Mouse (Mus musculus) forebrain, embryonic 15.5 days (tissue): ENCODE measurements at regions not wholly inside any gene's neighbourhood (a gene's known extent, or its start where the extent isn't known, plus 50 kb on each side); places are given as distances from the start of the nearest gene placed in this dataset.
A peak's percentile ranks its signal among the peaks of the same experiment; 100 is the strongest.

ENCODE experiments used
- ATAC-seq: fragments of 200-750 bp; cut with Nextera tagmentation; replicated peaks from 2 replicates; pipeline ENCODE4 v1.8.0; 2017; ENCODE audit warnings: mild to moderate bottlenecking, moderate TSS enrichment, moderate library complexity
- H3K27ac ChIP-seq: fragments of 300-500 bp; sonication (generic); replicated peaks from 2 replicates; pipeline ENCODE4 v1.5.1; 2015; ENCODE audit warnings: mild to moderate bottlenecking, inconsistent platforms
- H3K27me3 ChIP-seq: fragments of 300-500 bp; sonication (generic); 2 replicates; pipeline ENCODE4 v1.6.1; 2015; ENCODE audit warnings: inconsistent platforms
- H3K36me3 ChIP-seq: fragments of 300-500 bp; sonication (generic); 2 replicates; pipeline ENCODE4 v1.6.1; 2015; ENCODE audit warnings: mild to moderate bottlenecking, inconsistent platforms
- H3K4me1 ChIP-seq: fragments of 300-500 bp; sonication (generic); 2 replicates; pipeline ENCODE4 v1.6.1; 2015; ENCODE audit warnings: inconsistent platforms
- H3K4me2 ChIP-seq: fragments of 300-500 bp; sonication (generic); replicated peaks from 2 replicates; pipeline ENCODE4 v1.6.1; 2015; ENCODE audit warnings: mild to moderate bottlenecking, inconsistent platforms
- H3K4me3 ChIP-seq: fragments of 300-500 bp; sonication (generic); 2 replicates; pipeline ENCODE4 v1.5.1; 2015; ENCODE audit warnings: mild to moderate bottlenecking, inconsistent platforms
- H3K9ac ChIP-seq: fragments of 300-500 bp; sonication (generic); replicated peaks from 2 replicates; pipeline ENCODE4 v1.6.1; 2015; ENCODE audit warnings: mild to moderate bottlenecking, inconsistent platforms
- H3K9me3 ChIP-seq: fragments of 300-500 bp; sonication (generic); 2 replicates; pipeline ENCODE4 v1.6.1; 2016; ENCODE audit warnings: inconsistent platforms
- WGBS: fragments of 180-500 bp; shearing (Covaris S2); methylation state at CpG from one replicate; pipeline ENCODE4 v1.1.7; 2015; ENCODE audit warnings: mixed read lengths; 5-methylcytosine and 5-hydroxymethylcytosine counted together

DNA sequence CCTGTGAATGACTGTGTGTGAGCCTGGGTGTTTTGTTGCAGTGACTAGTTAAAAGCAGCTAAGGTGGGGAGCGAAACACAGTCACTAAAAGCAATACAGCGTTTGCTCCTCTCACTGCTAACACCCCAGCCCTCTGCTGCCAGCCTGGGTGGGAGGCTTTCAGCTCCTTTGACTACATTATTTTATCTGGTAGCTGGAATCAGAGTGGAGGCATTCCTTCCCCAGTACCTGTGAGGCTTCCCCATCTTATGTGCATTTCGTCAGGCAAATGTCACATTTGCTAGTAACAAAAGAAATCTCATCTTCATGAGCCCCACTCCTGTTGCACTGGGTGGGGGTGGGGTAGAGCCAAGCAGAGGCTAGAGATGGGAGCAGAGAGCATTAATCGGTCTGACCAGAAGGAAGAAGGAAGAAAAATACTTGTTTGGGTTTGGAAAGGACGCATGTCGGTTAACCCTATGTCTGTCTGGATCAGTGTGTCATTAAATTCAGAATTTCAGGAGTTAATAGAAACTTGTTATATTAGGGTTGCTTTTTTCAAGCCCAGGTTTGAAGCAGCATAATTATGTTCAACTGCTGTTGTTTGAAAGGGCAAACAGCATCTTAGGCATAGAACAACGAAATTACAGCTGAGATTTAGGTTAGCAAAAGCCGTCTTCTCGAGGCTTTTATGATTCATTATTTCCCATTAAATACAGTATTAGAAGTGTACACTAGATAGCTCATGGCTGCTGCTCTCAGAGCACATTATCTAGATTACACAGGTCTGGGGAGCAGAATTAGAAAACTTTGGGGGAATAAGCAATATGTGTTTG lies 269.3 kb downstream of the Meis1 start:
- Histone ChIP-seq H3K27ac (no peak overlapping the region), H3K4me1 (peaks cover 57% of the 10 kb centered on the region)
- 35% methylated on average over 9 of the region's 9 CpGs for WGBS

DNA sequence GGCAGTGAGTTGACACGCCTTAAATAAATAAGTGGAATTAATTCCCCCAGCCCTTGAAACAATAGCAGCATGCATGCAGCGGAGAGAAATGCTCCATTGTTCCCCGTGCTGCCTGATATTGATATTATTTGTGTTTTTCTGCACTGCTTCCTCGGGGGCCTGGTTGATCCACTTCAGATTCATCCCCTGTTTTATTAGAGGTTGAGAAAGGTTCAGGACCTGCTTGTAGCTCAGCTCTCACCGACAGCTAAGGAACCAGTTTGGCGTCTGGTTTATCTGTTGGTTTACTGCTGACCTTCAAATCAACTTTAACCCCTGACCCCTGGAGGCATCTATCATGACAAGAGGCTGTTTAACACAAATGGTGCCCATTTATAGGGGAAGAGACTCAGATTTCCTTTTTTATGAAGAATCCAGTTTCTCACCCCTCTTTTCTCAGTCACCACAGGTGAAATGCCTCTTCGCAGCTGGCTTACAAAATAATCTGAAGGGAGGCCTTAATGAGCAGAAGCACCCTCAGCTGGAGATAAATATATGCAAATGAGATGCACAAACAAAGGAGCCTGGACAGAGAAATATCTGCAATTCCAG lies 270.8 kb downstream of the Meis1 start:
- H3K27ac ChIP-seq: peak overlapping the region; percentile 23; the same call in 1 of the 2 replicates
- H3K9ac ChIP-seq: no peak overlapping the region
- peaks cover 48% of the 10 kb centered on the region for H3K4me1 ChIP-seq
- no peak overlapping the region for H3K4me3 ChIP-seq
- WGBS: 16% methylated on average over 7 of the region's 7 CpGs
- H3K4me2 ChIP-seq: no peak overlapping the region
- H3K36me3 ChIP-seq: no peaks in the 10 kb centered on the region
- ATAC-seq: no peak
- H3K27me3 ChIP-seq: 0 out of 2 replicates have a peak, but pooled peaks cover 2% of the 10 kb centered on the region
- H3K9me3 ChIP-seq: no peaks in the 10 kb centered on the region

More for the DNA sequence above, 269.3 kb downstream of the Meis1 start:
- H3K9ac ChIP-seq: no peak overlapping the region
- peaks cover 9% of the 10 kb centered on the region; the same call in 1 of the 2 replicates for H3K27me3 ChIP-seq
- no peak for ATAC-seq
- no peaks in the 10 kb centered on the region for H3K9me3 ChIP-seq
- no peak overlapping the region for H3K4me2 ChIP-seq
- no peak overlapping the region for H3K4me3 ChIP-seq
- no peaks in the 10 kb centered on the region for H3K36me3 ChIP-seq

DNA sequence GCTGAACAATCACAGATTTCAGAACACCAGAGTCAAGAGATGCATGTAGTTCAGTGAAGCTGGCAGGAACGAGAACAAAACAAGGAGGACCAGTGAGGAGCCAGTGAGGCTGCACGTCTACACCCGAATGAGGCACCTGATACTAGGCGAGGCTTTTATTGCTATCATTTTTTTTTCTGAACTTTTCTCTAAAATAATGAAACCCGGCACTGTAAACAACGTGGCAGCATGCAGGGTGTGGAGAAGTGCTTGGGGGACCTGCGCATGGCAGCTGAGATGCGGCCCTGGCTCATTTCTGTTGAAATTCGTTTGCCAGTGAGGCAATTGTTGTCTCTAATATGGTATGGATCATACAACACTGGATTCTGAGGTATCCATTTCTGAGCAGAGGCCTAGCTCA lies 271.4 kb downstream of the Meis1 start:
- H3K4me1 ChIP-seq: peaks cover 44% of the 10 kb centered on the region
- no peaks in the 10 kb centered on the region for H3K36me3 ChIP-seq
- no peak for ATAC-seq
- H3K4me2 ChIP-seq: no peak overlapping the region
- H3K27me3 ChIP-seq: no peaks in the 10 kb centered on the region
- H3K4me3 ChIP-seq: no peak overlapping the region
- no peaks in the 10 kb centered on the region for H3K9me3 ChIP-seq
- no peak overlapping the region for H3K9ac ChIP-seq
- WGBS: 52% methylated on average over 9 of the region's 9 CpGs
- no peak overlapping the region for H3K27ac ChIP-seq

DNA sequence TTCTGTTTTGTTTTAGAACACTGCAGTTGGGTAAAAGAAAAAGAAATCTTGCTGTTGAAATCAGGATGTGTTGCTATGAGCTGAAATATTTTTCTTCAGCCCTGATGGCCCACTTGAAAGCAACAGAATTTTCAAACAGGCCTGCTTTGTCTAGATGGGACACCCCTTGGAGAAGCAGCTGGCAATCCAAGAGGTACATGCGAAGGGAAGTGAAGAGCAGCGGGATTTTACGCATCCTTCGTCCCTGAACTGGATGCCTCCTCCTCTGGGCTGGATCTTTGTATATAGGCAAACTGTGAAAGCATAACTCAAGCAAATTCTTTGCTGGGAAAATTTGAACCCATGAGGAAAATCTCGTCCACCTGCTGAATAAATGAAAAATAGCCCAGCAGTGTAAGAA lies 272.3 kb downstream of the Meis1 start:
- H3K4me1 ChIP-seq: peaks cover 36% of the 10 kb centered on the region
- no peaks in the 10 kb centered on the region for H3K9me3 ChIP-seq
- no peak overlapping the region for H3K4me2 ChIP-seq
- H3K4me3 ChIP-seq: no peak overlapping the region
- no peak for ATAC-seq
- H3K36me3 ChIP-seq: no peaks in the 10 kb centered on the region
- no peak overlapping the region for H3K27ac ChIP-seq
- no peaks in the 10 kb centered on the region for H3K27me3 ChIP-seq
- no peak overlapping the region for H3K9ac ChIP-seq
- 51% methylated on average over 5 of the region's 5 CpGs for WGBS

DNA sequence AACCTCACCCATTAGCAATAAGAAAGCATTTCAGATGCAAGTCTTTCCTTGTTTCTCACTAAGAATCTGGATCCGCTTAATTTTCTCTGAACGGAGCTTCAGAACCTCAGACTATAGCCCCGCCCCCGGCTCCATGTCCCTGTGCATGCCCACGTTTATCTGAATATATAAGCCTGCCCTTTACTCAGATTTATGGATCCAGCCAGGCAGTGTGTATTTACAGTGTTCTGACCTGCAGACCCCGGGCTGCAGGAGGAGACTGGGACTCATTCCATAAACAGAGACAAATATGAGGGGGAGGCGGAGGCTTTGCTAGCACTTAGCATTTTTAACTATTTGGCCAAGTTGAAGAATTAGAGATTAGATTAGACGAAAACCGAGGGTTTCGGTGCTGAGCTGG lies 272.9 kb downstream of the Meis1 start:
- Histone ChIP-seq H3K4me3 (no peak overlapping the region), H3K4me2 (no peak overlapping the region), H3K9ac (no peak overlapping the region), H3K27ac (no peak overlapping the region), H3K36me3 (no peaks in the 10 kb centered on the region), H3K4me1 (peaks cover 29% of the 10 kb centered on the region), H3K9me3 (no peaks in the 10 kb centered on the region), H3K27me3 (no peaks in the 10 kb centered on the region)
- 63% methylated on average over 10 of the region's 10 CpGs for WGBS
- no peak for ATAC-seq

DNA sequence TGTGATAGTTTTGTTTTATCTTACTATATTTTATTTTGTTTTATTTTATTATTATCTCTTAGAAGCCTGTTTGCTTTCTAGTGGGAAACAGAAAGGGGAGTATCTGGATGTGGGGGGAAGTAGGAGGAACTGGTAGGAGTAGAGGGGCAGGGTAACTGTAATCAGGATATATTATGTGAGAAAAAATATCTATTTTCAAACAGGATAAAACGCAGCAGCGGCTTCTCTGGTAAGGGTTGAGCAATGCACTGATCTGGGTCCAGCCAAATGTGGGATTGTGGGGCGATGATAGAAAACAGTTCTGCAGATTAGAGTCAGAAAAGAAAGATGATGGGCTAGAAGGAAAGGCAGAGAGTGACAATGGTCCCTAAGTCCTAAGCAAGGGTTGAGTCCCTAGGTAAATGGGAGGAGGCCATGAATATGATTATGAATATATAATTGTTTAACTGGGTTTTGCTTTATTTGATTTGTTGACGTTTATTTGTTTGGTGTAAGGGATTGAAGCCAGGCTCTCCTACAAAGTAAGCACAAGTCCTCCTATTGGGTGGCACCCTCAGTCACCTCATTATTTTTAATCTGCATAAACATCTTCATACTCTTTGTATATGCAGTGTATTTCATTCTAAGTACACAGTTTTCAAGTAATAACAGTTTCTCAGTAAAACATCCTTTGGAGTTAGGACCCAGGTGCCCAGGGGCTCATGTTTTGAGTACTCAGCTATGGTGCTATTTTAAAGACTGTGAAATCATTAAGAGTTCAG lies 283.7 kb downstream of the Meis1 start:
- ATAC-seq: no peak
- Histone ChIP-seq H3K4me2 (no peak overlapping the region), H3K27ac (no peak overlapping the region), H3K9ac (no peak overlapping the region), H3K36me3 (no peaks in the 10 kb centered on the region), H3K9me3 (no peaks in the 10 kb centered on the region), H3K4me1 (no peaks in the 10 kb centered on the region), H3K27me3 (no peaks in the 10 kb centered on the region), H3K4me3 (no peak overlapping the region)
- 94% methylated on average over 4 of the region's 4 CpGs for WGBS

DNA sequence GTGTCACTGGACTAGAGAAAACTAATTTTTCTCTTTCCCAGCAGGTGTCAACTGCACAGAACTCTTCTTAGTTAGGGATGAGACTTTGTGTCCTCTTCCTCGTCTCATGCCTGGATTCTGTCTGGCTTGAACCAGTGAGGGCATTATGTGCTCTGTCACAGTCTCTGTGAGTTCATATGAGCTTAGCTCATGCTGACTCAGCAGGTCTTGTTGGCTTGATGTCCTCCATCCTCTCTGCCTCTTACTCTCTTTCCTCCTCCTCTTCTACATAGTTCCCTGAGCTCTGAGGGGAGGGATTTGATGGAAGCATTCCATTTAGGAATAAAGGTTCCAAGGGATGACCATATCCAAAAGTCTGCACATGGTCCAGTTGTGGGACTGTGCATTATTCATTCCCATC lies 284.7 kb downstream of the Meis1 start:
- Histone ChIP-seq H3K27me3 (no peaks in the 10 kb centered on the region), H3K9me3 (no peaks in the 10 kb centered on the region), H3K36me3 (no peaks in the 10 kb centered on the region), H3K4me3 (no peak overlapping the region), H3K4me2 (no peak overlapping the region), H3K9ac (no peak overlapping the region), H3K27ac (no peak overlapping the region), H3K4me1 (no peaks in the 10 kb centered on the region)
- no peak for ATAC-seq
- WGBS: 85% methylated on average over 1 of the region's 1 CpGs

DNA sequence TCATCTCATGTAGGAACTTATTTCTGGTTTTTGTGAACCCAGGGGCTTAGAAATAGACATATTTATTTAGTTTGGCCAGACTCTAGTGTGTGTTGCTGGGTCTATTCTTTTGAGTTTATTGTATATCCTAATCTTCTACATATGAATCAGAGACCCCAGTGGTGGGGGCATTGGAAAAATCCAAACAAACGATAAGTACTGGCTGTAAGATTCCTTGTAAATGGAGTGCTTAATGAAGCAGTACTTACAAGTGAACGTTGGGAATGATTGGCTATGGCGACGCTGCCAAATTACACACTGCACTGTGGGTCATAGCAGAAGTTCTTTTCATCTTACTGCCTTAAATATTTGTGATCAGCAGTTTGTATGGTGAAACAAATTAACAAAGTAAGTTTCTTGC lies 289.0 kb downstream of the Meis1 start:
- H3K27ac ChIP-seq: no peak overlapping the region
- no peaks in the 10 kb centered on the region for H3K27me3 ChIP-seq
- WGBS: 44% methylated on average over 4 of the region's 4 CpGs
- no peaks in the 10 kb centered on the region for H3K9me3 ChIP-seq
- no peak for ATAC-seq
- no peaks in the 10 kb centered on the region for H3K4me1 ChIP-seq
- H3K9ac ChIP-seq: no peak overlapping the region
- H3K4me3 ChIP-seq: no peak overlapping the region
- H3K36me3 ChIP-seq: no peaks in the 10 kb centered on the region
- H3K4me2 ChIP-seq: no peak overlapping the region

DNA sequence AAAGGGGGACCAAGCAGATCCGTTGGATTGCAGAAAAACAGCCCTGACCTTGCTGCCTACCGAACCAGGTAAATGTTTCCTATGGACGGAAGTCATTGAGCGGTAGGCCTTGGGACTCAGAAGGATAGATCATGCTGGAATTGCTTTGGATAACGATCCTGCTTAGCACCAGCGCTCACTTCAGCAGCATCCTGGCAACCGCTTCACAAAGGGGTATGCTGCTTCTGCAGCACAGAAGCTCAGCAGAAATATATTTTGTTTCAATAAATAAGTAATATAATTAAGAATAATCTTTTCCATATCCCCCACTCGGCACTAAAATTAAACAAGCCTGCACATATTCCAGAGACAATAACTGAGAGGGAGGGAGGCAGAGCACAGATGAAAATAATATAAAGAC lies 296.0 kb downstream of the Meis1 start:
- Histone ChIP-seq H3K9me3 (no peaks in the 10 kb centered on the region), H3K4me3 (no peak overlapping the region), H3K27me3 (no peaks in the 10 kb centered on the region), H3K27ac (no peak overlapping the region), H3K9ac (no peak overlapping the region), H3K4me2 (no peak overlapping the region), H3K36me3 (no peaks in the 10 kb centered on the region), H3K4me1 (no peaks in the 10 kb centered on the region)
- ATAC-seq: no peak
- WGBS: 71% methylated on average over 8 of the region's 8 CpGs

DNA sequence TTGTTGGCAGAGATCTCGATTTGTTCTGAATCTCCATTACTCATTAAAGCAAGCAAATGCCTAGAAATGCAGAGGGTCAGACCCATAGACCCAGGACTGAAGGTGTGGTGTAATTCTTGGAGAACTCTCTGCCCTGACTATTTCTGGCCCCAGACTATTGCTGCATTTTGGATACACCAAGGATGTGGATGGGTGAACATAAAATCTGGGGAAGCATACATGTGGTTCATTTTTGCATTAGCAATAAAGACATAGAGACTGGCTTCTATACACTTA lies 303.0 kb downstream of the Meis1 start:
- Histone ChIP-seq H3K4me3 (no peak overlapping the region), H3K4me2 (no peak overlapping the region), H3K9me3 (no peaks in the 10 kb centered on the region), H3K4me1 (peaks cover 11% of the 10 kb centered on the region; the same call in 1 of the 2 replicates), H3K9ac (no peak overlapping the region), H3K36me3 (no peaks in the 10 kb centered on the region), H3K27ac (no peak overlapping the region), H3K27me3 (no peaks in the 10 kb centered on the region)
- WGBS: 14% methylated on average over 1 of the region's 1 CpGs
- ATAC-seq: peak; percentile 64; the same call in 1 of the 2 replicates

DNA sequence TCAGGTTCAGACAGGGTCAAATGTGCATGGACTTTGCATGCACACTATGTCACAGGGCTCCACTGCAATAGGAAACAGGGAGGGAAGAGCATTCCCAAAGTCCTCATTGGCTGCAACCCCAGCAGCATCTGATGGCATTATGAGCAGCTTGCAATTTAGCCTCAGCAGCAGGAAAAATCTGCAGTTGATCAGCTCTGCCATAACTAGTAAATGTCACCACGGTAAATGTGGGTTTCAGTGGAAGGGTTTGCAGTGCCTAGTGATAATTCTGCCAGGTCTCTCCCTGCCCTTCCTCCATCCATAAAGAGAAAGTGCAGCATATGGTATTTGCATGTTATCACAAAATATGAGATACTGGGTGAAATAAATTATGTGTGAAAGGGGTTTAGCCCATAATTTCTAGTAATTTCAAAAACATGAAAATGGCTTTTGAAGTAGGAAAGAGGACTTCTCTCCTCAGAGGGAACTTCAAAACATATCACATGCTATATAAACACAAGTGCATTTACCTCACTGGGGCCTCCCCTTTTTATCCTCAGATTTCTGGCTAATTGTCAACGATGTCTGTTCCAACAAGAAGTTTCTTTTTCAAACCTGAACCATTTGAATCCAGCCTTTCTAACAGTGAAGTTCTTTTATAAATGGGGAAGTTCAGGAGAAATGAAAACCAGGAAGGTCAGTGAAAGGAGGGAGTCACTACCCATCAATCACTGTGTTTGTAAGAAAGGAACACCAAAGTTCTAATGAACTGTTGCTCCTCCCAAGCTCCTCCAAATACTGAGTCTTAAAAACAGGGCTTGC lies 303.5 kb downstream of the Meis1 start:
- Histone ChIP-seq H3K27ac (no peak overlapping the region), H3K9me3 (no peaks in the 10 kb centered on the region), H3K27me3 (no peaks in the 10 kb centered on the region), H3K4me1 (peaks cover 11% of the 10 kb centered on the region; the same call in 1 of the 2 replicates), H3K36me3 (no peaks in the 10 kb centered on the region), H3K4me2 (no peak overlapping the region), H3K4me3 (no peak overlapping the region), H3K9ac (no peak overlapping the region)
- 25% methylated on average over 2 of the region's 2 CpGs for WGBS
- peak; percentile 34; the same call in 1 of the 2 replicates for ATAC-seq

DNA sequence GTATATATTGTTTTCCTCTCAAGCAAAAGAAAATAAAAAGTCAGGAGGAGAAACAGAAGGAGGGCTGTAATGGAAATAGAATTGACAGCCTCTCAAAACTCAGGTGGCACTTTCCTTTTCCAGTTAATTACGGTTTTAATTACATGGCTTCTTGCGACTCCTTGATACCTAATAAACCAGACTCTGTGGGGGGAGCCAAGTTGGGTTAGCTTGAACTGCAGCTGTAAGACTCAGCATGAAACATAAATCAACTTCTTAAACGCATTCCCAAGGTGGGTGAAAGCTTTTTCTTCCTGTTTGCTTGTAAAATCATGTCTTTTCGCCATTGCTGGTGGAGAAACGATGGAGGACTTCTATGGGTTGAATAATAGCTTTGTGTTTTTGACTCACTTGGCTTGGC lies 304.4 kb downstream of the Meis1 start:
- Histone ChIP-seq H3K36me3 (no peaks in the 10 kb centered on the region), H3K27me3 (no peaks in the 10 kb centered on the region), H3K27ac (no peak overlapping the region), H3K9ac (no peak overlapping the region), H3K4me1 (peaks cover 11% of the 10 kb centered on the region; the same call in 1 of the 2 replicates), H3K4me3 (no peak overlapping the region), H3K9me3 (no peaks in the 10 kb centered on the region), H3K4me2 (no peak overlapping the region)
- WGBS: 62% methylated on average over 5 of the region's 5 CpGs
- no peak for ATAC-seq
